Mouse (Mus musculus): ENCODE measurements around the gene Bank1. TPM values are rescaled to one million over a fixed set of nuclear protein-coding genes. Genes with fewer than 3 reads are reported as not detected.
A peak's percentile ranks its signal among the peaks of the same experiment; 100 is the strongest.
"Not testable (repeated sequence)": the region's sequence is repeated elsewhere in the genome, so short reads cannot be mapped to it uniquely, and the experiment has no call there.

Bank1 gene
- total RNA-seq (2014; fragmentation: Nextera tagmentation) (1.6 TPM in 1 of 2 replicates, not detected in the other), total RNA-seq (2017) (not detected in 2 replicates)

DNA sequence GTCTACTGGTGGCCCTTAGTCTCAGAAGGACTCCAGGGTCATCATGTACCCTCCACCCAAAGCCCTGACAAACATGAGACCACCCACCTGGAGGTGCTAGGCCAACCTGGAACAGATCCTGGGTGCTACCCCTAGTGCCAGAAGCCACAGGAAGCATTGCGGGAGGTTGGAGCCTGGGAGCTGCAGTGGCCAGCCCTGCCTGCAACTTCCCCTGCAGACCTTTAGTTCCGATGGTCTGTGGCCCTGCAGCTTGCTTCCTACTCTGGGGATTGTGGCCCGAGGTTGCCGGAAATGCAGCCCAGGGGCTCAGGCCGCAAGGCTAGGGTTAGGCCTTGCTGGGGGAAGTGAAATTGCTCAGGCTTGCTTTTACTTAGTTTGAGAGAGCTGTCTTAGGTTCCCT, at the start of gene Bank1:
Bank1 (minus strand) TSS at position 284 of the 400 bp plus-strand sequence.
- ATAC-seq (replicated peaks; ENCODE audit: low FRiP score, low TSS enrichment, poor library complexity, severe bottlenecking) = peak; percentile 61

DNA sequence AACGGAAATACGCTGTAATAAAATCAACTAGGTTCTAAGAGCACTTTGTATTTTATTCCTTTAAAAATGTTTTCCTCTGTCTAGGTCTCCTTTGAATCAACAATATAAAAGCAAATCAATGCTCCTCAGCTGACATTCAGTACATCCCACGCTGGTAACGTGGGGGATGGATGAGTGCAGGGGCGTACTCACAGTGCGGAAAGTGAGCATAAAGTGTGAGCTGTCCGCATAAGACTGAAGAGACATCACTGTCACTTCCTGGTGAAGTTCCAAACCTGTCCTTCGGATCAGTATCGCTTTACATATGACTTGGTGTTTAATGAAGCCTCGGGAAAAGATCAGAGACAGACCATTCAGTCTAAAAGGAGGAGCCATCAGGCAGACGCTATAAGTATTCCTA, 44.0 kb upstream of the Bank1 start:
- ATAC-seq (replicated peaks; ENCODE audit: low FRiP score, low TSS enrichment, poor library complexity, severe bottlenecking) = no peak

DNA sequence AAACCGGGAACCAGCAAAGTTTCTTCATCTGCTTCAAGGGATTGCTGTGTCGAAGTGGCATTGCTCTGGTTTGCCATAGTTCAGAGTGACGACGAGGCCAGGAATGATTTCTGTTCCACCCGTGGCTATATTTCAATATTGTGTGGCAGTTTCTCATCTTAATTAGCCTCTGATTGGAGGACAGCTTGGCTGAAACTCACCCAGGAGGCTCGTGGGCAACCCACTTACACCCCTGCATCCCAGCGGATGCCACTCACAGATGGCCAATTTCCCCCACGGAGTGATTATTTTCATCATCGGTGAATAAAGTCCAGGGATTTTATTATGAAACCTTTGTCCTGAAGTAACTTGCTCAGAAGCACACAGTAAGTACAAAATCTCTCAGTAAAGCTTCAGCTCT, 43.6 kb upstream of the Bank1 start:
- ATAC-seq (replicated peaks; ENCODE audit: low FRiP score, low TSS enrichment, poor library complexity, severe bottlenecking) = no peak

DNA sequence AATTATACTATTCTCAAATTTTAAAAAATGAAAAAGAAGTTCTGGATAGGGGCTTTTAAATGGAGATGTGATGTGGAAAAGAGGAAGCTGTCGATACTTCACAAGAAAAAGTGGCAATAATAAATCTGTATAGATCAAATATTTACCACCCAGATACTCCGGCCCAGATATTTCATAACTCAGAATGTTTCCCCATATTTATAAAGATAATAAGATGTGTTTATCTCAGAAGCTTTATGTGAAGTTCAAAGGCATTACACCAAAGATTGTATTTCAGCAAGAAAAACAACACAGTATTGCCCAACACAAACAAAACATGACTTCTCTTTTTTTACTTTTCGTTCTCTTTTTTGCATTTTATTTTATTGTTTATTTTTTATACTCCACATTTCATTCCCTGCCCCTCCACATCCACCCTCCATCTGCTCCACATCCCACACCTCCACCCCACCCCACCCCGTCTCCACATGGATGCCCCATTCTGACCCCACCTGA, 42.7 kb upstream of the Bank1 start:
- ATAC-seq (replicated peaks; ENCODE audit: low FRiP score, low TSS enrichment, poor library complexity, severe bottlenecking) = no peak

DNA sequence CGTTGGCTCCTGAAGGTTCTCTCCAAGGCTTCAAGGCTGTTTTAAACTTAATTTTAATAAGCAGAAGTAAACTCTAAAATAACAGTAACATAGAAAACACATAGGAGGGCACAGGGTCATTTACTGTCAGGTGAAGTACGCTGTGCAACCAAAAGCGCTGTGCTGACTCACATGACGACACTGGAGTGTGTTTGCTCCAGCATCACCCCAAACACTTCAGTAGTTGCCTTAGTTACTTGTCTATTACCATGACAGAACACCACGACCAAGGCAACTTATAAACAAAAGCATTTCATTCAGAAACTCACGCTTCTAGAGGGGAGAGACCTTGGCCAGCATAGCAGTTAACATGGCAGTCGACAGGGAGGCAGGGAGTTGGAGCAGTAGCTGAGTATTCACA, 23.8 kb upstream of the Bank1 start:
- ATAC-seq (replicated peaks; ENCODE audit: low FRiP score, low TSS enrichment, poor library complexity, severe bottlenecking) = no peak

DNA sequence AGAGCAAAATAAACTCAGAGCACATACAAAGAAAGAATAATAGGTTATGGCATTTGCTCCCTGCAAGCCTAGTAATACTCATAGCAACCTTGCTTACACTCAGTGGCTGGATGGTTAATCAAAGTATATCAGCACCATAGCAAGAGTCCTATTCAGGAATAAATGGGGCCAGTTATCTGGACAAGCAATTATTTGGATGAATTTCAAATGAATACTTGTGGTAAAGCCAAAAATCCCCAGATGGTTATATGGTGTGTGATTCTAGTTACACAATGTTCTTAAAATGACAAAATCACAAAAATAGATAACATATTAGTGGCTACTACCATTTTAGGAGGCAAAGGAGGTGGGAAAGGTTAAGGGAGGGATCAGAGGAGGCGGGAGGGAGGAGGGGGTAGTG, 22.7 kb upstream of the Bank1 start:
- no peak for ATAC-seq (replicated peaks; ENCODE audit: low FRiP score, low TSS enrichment, poor library complexity, severe bottlenecking)

DNA sequence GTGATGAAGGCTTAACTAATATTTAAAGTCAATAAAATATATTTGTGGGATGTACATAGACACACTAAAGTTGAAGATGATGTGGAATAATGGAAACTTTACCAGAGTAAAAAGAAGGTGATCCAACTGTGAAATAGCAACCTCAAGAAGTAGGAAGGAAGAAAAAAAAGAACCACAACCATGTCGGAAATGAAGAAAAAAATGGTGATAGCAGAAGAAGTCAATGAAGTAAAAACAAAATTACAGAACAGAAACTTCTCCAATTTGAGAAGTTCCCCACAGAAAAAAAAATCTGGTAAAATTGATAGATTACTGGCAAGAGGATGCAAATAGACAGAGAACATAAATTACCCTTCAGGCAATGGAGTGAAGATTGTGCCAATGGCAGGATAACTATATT, 21.4 kb upstream of the Bank1 start:
- no peak for ATAC-seq (replicated peaks; ENCODE audit: low FRiP score, low TSS enrichment, poor library complexity, severe bottlenecking)

DNA sequence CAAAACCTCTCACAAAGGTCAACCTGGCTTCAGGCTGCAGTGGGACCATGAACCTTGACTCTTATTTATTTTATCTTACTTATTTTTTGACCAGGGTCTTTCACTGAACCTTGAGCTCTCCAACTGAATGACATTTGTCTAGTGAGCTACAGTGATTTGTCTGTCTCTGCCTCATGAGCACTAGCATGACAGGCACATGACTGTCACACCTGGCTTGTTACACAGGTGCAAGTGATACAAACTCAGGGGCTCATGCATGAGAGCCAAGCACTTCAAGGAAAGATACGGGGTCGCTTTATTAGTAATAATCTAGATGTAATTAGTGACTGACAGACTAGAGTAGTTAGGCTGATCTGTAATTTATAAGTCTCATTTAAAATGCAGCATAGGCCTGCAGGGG, 16.0 kb upstream of the Bank1 start:
- no peak for ATAC-seq (replicated peaks; ENCODE audit: low FRiP score, low TSS enrichment, poor library complexity, severe bottlenecking)

DNA sequence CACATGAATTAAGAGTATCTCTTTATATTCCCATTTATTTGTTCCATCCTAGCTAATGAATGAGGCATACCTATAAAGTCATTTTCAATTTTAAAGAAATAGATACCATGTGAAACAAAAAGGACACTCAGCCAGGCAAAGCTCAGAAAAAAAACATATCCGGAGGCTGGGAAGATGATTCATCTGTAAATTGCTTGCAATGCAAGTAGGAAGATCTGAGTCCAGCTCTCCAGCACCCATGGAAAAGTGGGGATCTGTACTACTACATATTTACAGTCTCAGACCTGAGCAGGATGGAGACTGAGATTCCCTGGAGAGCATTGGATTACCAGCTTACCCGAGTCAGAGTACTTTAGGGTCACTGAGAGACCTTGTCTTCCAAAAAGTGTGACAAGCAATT, 14.0 kb upstream of the Bank1 start:
- ATAC-seq (replicated peaks; ENCODE audit: low FRiP score, low TSS enrichment, poor library complexity, severe bottlenecking) = no peak

DNA sequence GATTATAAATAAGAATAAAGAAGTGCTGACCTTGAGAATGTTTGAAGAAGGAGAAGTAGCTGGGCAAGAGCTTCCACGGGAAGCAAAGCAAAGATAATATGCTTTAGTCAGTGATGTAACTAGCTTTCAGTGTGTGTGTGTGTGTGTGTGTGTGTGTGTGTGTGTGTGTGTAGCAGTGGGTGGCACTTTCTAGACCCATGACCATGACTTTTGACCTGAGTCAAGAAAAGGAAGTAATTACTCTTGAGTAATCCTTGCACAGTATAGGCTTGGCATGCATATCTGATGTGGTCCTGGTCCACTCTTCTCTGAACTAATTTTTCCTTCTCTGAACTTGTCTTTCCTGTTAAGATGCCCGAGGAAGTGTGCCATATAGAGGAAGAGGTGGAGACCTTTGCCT, 5.3 kb upstream of the Bank1 start:
- ATAC-seq (replicated peaks; ENCODE audit: low FRiP score, low TSS enrichment, poor library complexity, severe bottlenecking) = no peak

DNA sequence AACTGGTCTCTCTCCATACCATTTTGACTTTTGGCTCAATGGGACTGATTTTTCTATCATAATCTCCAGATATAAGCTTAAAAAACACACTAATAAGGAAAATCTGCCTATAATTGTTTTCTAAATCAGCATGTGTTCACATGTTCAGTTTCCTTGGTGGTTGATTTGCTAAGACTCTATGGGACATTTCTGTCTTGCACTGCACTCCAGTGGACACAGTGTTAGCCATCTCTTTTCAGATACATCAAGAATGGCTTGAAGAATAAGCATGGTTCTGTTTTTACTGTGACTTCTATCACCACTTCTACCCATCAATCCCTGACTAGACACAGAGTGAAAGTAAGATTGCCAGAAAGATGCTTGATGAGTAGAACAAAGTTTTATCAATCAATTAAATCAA, 4.2 kb upstream of the Bank1 start:
- ATAC-seq (replicated peaks; ENCODE audit: low FRiP score, low TSS enrichment, poor library complexity, severe bottlenecking) = no peak

DNA sequence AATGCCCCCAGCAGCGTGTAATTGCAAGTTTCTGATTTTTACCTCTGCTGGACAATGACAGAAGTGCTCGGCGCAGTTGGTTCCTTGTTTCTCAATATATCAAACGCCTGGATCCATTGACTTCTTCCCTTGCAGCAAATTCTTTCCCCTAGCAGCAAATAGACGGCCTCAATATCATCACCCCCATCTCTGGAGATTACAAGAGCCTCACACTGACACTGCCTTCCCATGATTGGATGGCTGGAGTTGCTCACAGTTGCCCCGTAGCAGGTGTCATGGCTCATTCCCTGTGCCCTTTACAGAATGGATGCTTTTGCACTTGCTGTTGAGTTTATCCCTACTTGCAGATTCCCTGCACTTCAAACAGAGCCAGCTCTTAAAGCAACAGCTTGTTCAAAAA, 3.3 kb upstream of the Bank1 start:
- no peak for ATAC-seq (replicated peaks; ENCODE audit: low FRiP score, low TSS enrichment, poor library complexity, severe bottlenecking)

DNA sequence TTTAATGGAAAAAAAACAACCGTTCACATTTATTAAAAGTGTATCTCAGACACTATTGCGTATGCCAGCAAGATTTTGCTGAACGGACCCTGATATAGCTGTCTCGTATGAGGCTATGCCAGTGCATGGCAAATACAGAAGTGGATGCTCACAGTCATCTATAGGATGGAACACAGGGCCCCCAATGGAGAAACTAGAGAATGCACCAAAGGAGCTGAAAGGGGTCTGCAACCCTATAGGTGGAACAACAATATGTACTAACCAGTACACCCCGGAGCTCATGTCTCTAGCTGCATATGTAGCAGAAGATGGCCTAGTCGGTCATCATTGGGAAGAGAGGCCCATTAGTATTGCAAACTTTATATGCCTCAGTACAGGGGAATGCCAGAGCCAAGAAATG, 1.1 kb downstream of the Bank1 start:
- not testable (repeated sequence) for ATAC-seq (replicated peaks; ENCODE audit: low FRiP score, low TSS enrichment, poor library complexity, severe bottlenecking)

DNA sequence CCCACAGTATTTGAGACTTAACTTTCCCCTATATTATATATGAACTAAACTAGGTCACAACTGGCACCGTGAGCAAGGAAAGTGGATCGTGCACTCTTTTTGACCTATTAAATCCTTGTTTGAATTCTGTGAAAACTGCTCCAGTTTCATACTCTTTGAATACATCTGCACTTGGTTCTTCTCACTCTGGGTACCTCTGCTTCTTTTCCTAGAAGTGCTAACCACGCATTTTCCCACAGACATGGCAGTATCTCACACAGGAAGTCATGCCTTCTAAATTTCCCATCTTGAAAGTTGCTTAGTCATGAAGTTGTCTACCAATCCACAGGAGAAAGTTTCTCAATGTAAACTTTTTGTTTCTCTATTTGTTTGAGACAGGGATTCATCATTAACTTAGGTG, 3.9 kb downstream of the Bank1 start:
- ATAC-seq (replicated peaks; ENCODE audit: low FRiP score, low TSS enrichment, poor library complexity, severe bottlenecking) = no peak

DNA sequence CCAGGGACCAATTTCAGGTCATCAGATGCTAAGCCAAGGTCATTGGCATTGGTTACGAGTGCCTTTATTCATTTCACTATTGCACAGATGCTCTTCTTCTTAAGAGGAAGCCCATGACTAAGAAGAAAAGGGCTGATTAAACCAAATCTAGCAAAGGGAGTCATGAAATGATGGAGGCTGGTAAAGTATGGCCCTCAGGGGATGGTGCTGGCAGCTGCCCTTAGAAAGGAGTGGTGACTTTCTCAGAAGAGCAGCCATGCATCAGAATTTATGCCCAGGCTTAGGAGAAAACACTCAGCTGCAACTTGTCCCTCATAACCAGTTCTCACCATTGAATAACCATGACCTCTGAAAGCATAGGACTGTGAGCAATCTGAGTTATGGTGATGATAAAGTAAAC, 17.4 kb downstream of the Bank1 start:
- ATAC-seq (replicated peaks; ENCODE audit: low FRiP score, low TSS enrichment, poor library complexity, severe bottlenecking) = no peak

DNA sequence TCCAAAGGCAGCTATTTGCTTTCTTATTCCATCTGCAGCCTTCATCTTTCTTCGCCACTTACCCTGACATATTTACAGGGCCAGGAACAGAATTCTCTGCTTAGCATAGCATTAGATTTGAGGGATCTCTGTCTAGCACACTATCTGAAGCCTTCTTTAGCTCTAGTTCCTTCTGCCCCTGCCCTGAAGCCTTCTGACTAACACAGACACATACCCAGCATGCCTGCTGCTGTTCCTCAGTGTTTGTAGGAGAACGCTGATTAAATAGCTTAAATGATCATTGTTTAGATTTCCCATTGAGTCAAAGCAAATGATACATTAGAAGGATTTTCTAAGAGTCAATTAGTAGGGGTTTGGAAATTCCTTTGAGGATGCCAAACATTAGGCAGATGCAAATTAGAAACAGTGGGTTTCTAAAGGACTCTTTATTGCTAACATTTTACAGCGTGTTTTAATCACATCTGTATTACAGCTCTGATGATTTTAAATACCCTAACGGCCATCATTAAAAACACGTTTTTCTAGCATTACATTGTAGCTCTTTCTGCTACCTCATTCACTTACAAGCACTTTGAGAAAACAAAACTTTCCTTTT, 19.2 kb downstream of the Bank1 start:
- no peak for ATAC-seq (replicated peaks; ENCODE audit: low FRiP score, low TSS enrichment, poor library complexity, severe bottlenecking)

DNA sequence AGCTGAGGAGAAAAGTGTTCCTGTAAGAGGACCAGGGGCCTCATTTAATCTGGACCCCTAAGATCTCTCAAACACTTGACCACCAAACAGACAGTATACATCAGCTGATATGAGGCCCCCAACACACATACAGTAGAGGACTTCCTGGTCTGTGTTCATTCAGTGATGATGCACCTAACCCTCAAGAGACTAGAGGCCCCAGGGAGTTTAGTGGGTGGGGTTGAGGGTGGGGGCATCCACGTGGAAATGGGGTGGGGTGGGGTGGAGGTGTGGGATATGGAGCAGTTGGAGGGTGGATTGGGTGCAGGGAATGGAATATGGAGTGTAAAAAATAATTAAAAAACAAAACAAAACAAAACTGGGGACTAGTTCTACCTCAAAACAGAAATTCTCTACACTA, 23.3 kb downstream of the Bank1 start:
- ATAC-seq (replicated peaks; ENCODE audit: low FRiP score, low TSS enrichment, poor library complexity, severe bottlenecking) = no peak

DNA sequence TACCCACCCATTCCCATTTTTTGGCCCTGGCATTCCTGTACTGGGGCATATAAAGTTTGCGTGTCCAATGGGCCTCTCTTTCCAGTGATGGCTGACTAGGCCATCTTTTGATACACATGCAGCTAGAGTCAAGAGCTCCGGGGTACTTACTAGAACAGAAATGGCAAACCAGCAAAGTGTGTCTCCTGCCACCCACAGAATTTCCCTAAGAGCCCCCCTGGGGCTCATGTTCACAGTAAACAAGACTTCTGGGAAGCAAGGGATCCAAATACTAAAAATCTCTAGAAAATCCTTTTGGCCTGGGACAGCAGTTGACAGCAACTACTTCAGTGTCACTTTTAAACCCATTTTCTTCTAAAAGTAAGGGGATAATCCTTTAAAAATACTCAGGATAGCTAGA, 25.1 kb downstream of the Bank1 start:
- ATAC-seq (replicated peaks; ENCODE audit: low FRiP score, low TSS enrichment, poor library complexity, severe bottlenecking) = not testable (repeated sequence)

DNA sequence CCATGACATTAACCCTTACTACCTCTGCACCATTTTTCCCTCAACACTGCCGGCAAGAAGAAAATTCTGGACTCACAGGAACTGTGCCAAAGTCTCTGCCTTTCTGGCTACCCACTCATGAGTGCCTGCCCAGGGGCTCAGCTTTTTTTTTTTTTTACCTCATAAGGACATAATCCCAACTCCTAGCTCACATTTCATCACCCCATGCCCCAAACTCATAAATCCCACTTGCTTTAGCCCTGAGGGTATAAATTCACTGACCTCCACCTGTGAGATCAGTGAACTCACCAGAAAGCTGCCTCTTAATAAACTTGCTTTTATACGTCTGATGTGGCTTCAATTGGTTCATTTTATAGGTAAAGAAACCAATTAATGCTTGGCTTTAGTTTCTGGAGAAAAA, 28.5 kb downstream of the Bank1 start:
- ATAC-seq (replicated peaks; ENCODE audit: low FRiP score, low TSS enrichment, poor library complexity, severe bottlenecking) = no peak

DNA sequence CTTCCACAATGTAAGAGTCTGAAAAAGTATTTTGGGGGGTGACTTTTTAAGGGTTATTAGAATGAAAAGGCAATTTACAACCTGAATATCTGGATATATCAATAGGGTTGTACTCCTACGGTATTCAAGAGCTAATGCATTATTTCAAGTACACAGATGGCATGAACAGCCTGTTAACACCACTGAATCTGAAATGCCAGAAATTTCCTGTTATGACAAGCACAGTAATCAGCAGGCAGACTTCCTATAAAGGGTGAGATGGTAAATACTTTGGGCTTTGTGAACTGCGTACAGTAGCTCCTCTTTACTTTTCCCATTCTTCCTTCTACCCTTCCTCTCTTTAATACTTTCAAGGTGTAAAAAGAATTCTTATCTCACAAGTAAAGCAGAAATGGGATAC, 30.6 kb downstream of the Bank1 start:
- ATAC-seq (replicated peaks; ENCODE audit: low FRiP score, low TSS enrichment, poor library complexity, severe bottlenecking) = no peak

DNA sequence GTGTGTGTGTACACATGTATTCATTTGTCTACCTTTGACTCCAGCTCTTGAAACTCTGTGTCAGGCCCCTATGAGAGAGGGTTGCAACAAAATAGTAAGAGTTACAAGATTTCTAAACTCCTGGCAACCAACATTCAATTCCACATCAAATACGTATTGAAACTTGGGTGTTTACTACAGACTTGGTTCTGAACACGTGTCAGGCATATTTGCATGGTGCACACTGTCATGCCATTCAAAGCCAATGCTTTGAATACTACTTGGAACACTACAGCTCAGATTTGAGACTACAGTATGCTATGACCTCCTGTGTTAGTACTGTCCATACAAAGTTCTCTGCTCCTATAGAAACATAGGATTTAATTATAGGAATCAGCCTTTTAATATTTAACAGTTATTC, 38.0 kb downstream of the Bank1 start:
- no peak for ATAC-seq (replicated peaks; ENCODE audit: low FRiP score, low TSS enrichment, poor library complexity, severe bottlenecking)

Measured in megakaryocyte-erythroid progenitor cell, adult 5-6 weeks (primary cell).